Mouse (Mus musculus): Measurements from ENCODE around the gene Car5a. TPM values are rescaled to one million over a fixed set of nuclear protein-coding genes. Genes with fewer than 3 reads are reported as not detected.
A peak's percentile ranks its signal among the peaks of the same experiment; 100 is the strongest.

Car5a gene
- polyA plus RNA-seq, 1 experiment from 2014 or later: 0.14 TPM

DNA sequence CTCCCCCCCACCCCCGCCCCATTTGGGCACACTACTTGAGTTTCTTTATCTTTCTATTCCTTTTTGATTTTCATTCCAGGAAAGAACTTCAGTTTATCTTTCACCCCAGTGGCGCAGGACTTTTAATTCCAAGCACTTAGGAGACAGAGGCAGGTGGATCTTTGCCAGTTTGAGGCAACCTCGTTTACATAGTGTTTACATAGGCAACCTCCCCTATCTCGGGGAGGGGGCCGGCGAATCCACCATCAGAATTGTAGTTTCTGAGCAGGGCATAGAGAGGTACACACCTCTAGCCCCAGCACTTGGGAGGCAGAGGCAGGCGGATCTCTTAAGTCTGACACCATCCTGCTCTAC, 6.9 kb upstream of the Car5a start:
- Histone ChIP-seq H3K4me2 (peak overlapping the region; percentile 94), H3K9me3 (ENCODE audit: control insufficient read depth, low read length) (no peaks in the 10 kb centered on the region), H3K27ac (ENCODE audit: low read depth, low read length) (no peak overlapping the region), H3K4me1 (ENCODE audit: control insufficient read depth, insufficient read depth, low read length) (peaks cover 25% of the 10 kb centered on the region), H3K27me3 (ENCODE audit: control insufficient read depth, insufficient read depth, low read length) (no peaks in the 10 kb centered on the region), H3K4me3 (ENCODE audit: low read depth, low read length) (peak overlapping the region; percentile 96), H3K36me3 (ENCODE audit: control insufficient read depth, insufficient read depth, low read length) (no peaks in the 10 kb centered on the region; the same call in none of the 2 replicates), H3K9ac (ENCODE audit: low read length) (peak overlapping the region; percentile 98)
- WGBS: 37% methylated on average over 7 of the region's 7 CpGs
- DNase-seq (ENCODE audit: low spot score, missing footprints): no peak
- no peak for ATAC-seq (ENCODE audit: low FRiP score)

GRCm38 (mm10) chr8:121950749-121951655, 6.3 kb upstream of the Car5a start:
- DNase-seq (ENCODE audit: low spot score, missing footprints): peak; percentile 94
- Histone ChIP-seq H3K27ac (ENCODE audit: low read depth, low read length) (peak overlapping the region; percentile 86), H3K4me3 (ENCODE audit: low read depth, low read length) (peak overlapping the region; percentile 96), H3K36me3 (ENCODE audit: control insufficient read depth, insufficient read depth, low read length) (no peaks in the 10 kb centered on the region; the same call in none of the 2 replicates), H3K4me2 (peak overlapping the region; percentile 94), H3K9me3 (ENCODE audit: control insufficient read depth, low read length) (no peaks in the 10 kb centered on the region), H3K9ac (ENCODE audit: low read length) (peak overlapping the region; percentile 98), H3K27me3 (ENCODE audit: control insufficient read depth, insufficient read depth, low read length) (no peaks in the 10 kb centered on the region), H3K4me1 (ENCODE audit: control insufficient read depth, insufficient read depth, low read length) (peaks cover 25% of the 10 kb centered on the region)
- ATAC-seq (ENCODE audit: low FRiP score): peak; percentile 14
- 1% methylated on average over 84 of the region's 97 CpGs for WGBS

GRCm38 (mm10) chr8:121949941-121950748, 5.4 kb upstream of the Car5a start:
- Histone ChIP-seq H3K27ac (ENCODE audit: low read depth, low read length) (peak overlapping the region; percentile 86), H3K36me3 (ENCODE audit: control insufficient read depth, insufficient read depth, low read length) (no peaks in the 10 kb centered on the region; the same call in none of the 2 replicates), H3K4me1 (ENCODE audit: control insufficient read depth, insufficient read depth, low read length) (peaks cover 25% of the 10 kb centered on the region), H3K27me3 (ENCODE audit: control insufficient read depth, insufficient read depth, low read length) (no peaks in the 10 kb centered on the region), H3K4me3 (ENCODE audit: low read depth, low read length) (peak overlapping the region; percentile 96), H3K4me2 (peak overlapping the region; percentile 94), H3K9me3 (ENCODE audit: control insufficient read depth, low read length) (no peaks in the 10 kb centered on the region), H3K9ac (ENCODE audit: low read length) (peak overlapping the region; percentile 98)
- DNase-seq (ENCODE audit: low spot score, missing footprints) (peak; percentile 100), ATAC-seq (ENCODE audit: low FRiP score) (peak; percentile 92)
- under 1% methylated on average over 65 of the region's 66 CpGs for WGBS

DNA sequence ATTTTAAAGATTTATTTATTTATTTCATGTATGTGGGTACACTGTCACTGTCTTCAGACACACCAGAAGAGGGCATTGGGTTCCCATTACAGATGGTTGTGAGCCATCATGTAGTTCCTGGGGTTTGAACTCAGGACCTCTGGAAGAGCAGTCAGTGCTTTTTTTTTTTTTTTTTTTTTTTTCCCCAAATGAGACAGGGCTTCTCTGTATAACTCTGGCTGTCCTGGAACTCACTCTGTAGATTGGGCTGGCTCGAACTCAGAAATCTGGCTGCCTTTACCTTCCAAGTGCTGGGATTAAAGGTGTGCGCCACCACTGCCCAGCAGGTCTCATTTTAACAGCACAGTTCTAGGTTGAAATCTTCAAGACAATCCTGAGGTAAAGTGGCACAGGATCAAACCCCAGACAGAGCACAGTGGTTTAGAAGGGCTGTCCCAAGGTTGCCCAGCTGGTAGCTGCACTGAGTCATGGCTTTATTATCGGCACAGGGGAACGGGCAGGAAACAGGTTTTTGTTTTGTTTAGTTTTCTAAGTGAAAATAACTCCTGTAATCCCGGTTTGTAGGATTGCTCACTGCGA, 4.6 kb upstream of the Car5a start, which contains the start of gene Banp:
Gene Banp, plus strand, starts transcription at position 529 of the 579 bp plus-strand sequence.
- no peaks in the 10 kb centered on the region for H3K9me3 ChIP-seq (ENCODE audit: control insufficient read depth, low read length)
- peaks cover 25% of the 10 kb centered on the region for H3K4me1 ChIP-seq (ENCODE audit: control insufficient read depth, insufficient read depth, low read length)
- ATAC-seq (ENCODE audit: low FRiP score) (no peak), DNase-seq (ENCODE audit: low spot score, missing footprints) (peak; percentile 59)
- peak within 1 kb of the TSS; percentile 98 for H3K9ac ChIP-seq (ENCODE audit: low read length)
- H3K36me3 ChIP-seq (ENCODE audit: control insufficient read depth, insufficient read depth, low read length): no peaks in the 10 kb centered on the region; the same call in none of the 2 replicates
- WGBS: 66% methylated on average over 6 of the region's 6 CpGs
- no peaks in the 10 kb centered on the region for H3K27me3 ChIP-seq (ENCODE audit: control insufficient read depth, insufficient read depth, low read length)
- H3K4me3 ChIP-seq (ENCODE audit: low read depth, low read length): peak within 1 kb of the TSS; percentile 96
- H3K27ac ChIP-seq (ENCODE audit: low read depth, low read length): peak within 1 kb of the TSS; percentile 86
- H3K4me2 ChIP-seq: peak within 1 kb of the TSS; percentile 94

- peaks cover 25% of the 10 kb centered on the region for H3K4me1 ChIP-seq (ENCODE audit: control insufficient read depth, insufficient read depth, low read length)
- H3K27me3 ChIP-seq (ENCODE audit: control insufficient read depth, insufficient read depth, low read length): no peaks in the 10 kb centered on the region
- DNase-seq (ENCODE audit: low spot score, missing footprints) (peak; percentile 87), ATAC-seq (ENCODE audit: low FRiP score) (no peak)
- H3K4me3 ChIP-seq (ENCODE audit: low read depth, low read length): peak overlapping the region; percentile 13
- H3K27ac ChIP-seq (ENCODE audit: low read depth, low read length): peak overlapping the region; percentile 33
- H3K4me2 ChIP-seq: peak overlapping the region; percentile 45
- H3K9me3 ChIP-seq (ENCODE audit: control insufficient read depth, low read length): no peaks in the 10 kb centered on the region
- peak overlapping the region; percentile 60; the same call in 1 of the 2 replicates for H3K9ac ChIP-seq (ENCODE audit: low read length)
- no peaks in the 10 kb centered on the region; the same call in 1 of the 2 replicates for H3K36me3 ChIP-seq (ENCODE audit: control insufficient read depth, insufficient read depth, low read length)
- WGBS: 62% methylated on average over 19 of the region's 19 CpGs
Measured at GRCm38 (mm10) chr8:121948321-121949145, 3.8 kb upstream of the Car5a start.

DNA sequence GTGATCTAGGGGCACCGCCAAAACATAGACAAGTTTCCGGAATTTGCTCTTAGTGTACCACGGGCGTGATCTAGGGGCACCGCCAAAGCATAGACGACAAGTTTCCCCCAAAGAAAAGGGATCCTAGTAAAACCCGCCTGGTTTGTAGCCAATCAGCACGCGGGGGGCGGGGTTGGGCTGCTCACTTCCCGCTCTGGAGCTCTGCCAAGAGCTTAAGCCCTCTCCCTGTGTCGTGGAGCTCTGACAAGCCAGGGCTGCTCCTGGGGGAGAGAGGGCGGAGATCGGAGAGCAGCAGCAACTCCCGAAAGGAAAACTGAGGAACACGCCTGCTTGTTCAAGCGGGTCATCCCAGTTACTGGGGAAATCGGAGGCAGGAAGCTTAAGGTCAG, 3.0 kb upstream of the Car5a start:
- H3K4me1 ChIP-seq (ENCODE audit: control insufficient read depth, insufficient read depth, low read length): peaks cover 25% of the 10 kb centered on the region
- no peaks in the 10 kb centered on the region for H3K9me3 ChIP-seq (ENCODE audit: control insufficient read depth, low read length)
- under 1% methylated on average over 18 of the region's 18 CpGs for WGBS
- ATAC-seq (ENCODE audit: low FRiP score): peak; percentile 58
- H3K9ac ChIP-seq (ENCODE audit: low read length): peak overlapping the region; percentile 60
- H3K27me3 ChIP-seq (ENCODE audit: control insufficient read depth, insufficient read depth, low read length): no peaks in the 10 kb centered on the region
- peak overlapping the region; percentile 45 for H3K4me2 ChIP-seq
- H3K27ac ChIP-seq (ENCODE audit: low read depth, low read length): peak overlapping the region; percentile 33
- peak overlapping the region; percentile 13 for H3K4me3 ChIP-seq (ENCODE audit: low read depth, low read length)
- DNase-seq (ENCODE audit: low spot score, missing footprints): peak; percentile 98
- H3K36me3 ChIP-seq (ENCODE audit: control insufficient read depth, insufficient read depth, low read length): no peaks in the 10 kb centered on the region

- no peaks in the 10 kb centered on the region for H3K9me3 ChIP-seq (ENCODE audit: control insufficient read depth, low read length)
- 21% methylated on average over 19 of the region's 19 CpGs for whole genome bisulfite sequencing
- peak overlapping the region; percentile 45 for H3K4me2 ChIP-seq
- no peaks in the 10 kb centered on the region for H3K27me3 ChIP-seq (ENCODE audit: control insufficient read depth, insufficient read depth, low read length)
- peak overlapping the region; percentile 13 for H3K4me3 ChIP-seq (ENCODE audit: low read depth, low read length)
- H3K4me1 ChIP-seq (ENCODE audit: control insufficient read depth, insufficient read depth, low read length): peaks cover 22% of the 10 kb centered on the region
- no peaks in the 10 kb centered on the region for H3K36me3 ChIP-seq (ENCODE audit: control insufficient read depth, insufficient read depth, low read length)
- ATAC-seq (ENCODE audit: low FRiP score) (no peak), DNase-seq (ENCODE audit: low spot score, missing footprints) (no peak)
- H3K9ac ChIP-seq (ENCODE audit: low read length): peak overlapping the region; percentile 60
- H3K27ac ChIP-seq (ENCODE audit: low read depth, low read length): peak overlapping the region; percentile 33
Measured at GRCm38 (mm10) chr8:121947047-121947752, 2.5 kb upstream of the Car5a start.

DNA sequence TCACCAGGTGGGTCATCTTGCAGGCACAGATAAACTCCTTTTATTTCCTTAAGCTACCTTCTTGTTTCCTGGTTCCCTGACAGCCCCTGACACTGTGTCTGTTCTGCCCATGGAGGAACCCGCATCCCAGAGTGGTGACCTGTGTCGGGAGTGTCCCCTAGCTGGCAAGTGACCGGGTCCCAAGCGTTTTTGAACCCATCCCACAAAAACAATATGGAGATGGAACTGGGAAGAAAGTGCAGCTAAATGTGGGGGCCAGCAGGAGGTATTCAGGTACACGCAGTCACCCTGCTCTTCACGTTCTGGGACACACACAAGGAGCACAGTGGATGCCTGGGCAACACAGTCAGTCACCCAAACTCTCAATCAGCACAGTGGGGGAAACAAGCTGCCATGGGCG, 1.6 kb upstream of the Car5a start:
- Histone ChIP-seq H3K4me2 (no peak overlapping the region), H3K9me3 (ENCODE audit: control insufficient read depth, low read length) (no peaks in the 10 kb centered on the region), H3K27ac (ENCODE audit: low read depth, low read length) (no peak overlapping the region), H3K36me3 (ENCODE audit: control insufficient read depth, insufficient read depth, low read length) (no peaks in the 10 kb centered on the region), H3K4me1 (ENCODE audit: control insufficient read depth, insufficient read depth, low read length) (peaks cover 14% of the 10 kb centered on the region), H3K27me3 (ENCODE audit: control insufficient read depth, insufficient read depth, low read length) (no peaks in the 10 kb centered on the region), H3K4me3 (ENCODE audit: low read depth, low read length) (no peak overlapping the region), H3K9ac (ENCODE audit: low read length) (no peak overlapping the region)
- no peak for DNase-seq (ENCODE audit: low spot score, missing footprints)
- no peak for ATAC-seq (ENCODE audit: low FRiP score)
- 81% methylated on average over 7 of the region's 7 CpGs for WGBS
